Mouse (Mus musculus) CH12.LX (cell line): ENCODE data around the gene S100a2. TPM values are rescaled to one million over a fixed set of nuclear protein-coding genes. Genes with fewer than 3 reads are reported as not detected.

Experiments
- DNase-seq: peaks from one replicate; pipeline ENCODE4 v3.0.0-alpha.2; 2013; ENCODE audit errors: extremely low read depth
- H3K27ac ChIP-seq: 2 replicates; pipeline ENCODE4 v1.5.1; 2012; ENCODE audit warnings: low read depth, mild to moderate bottlenecking, control low read depth, moderate library complexity; ENCODE audit not compliant: insufficient read depth
- H3K27me3 ChIP-seq: replicated peaks from 2 replicates; pipeline ENCODE3; 2012; ENCODE audit warnings: inconsistent platforms
- H3K36me3 ChIP-seq, 2 experiments: replicated peaks in 1 of 2; 2 replicates each; pipeline versions ENCODE3 to v1.6.1; 2012; ENCODE audit warnings: inconsistent platforms in 1 of 2, low read length in 1 of 2, mild to moderate bottlenecking in 1 of 2, mixed read lengths in 1 of 2, moderate library complexity in 1 of 2; ENCODE audit not compliant: control insufficient read depth in 1 of 2, insufficient read depth in 1 of 2
- H3K4me1 ChIP-seq, 2 experiments: 2 replicates each; pipeline ENCODE4 v1.6.1; 2012; ENCODE audit warnings: inconsistent platforms in 1 of 2, moderate library complexity in 1 of 2; ENCODE audit not compliant: insufficient read depth in 2 of 2, control insufficient read depth in 1 of 2
- H3K4me2 ChIP-seq: 2 replicates; pipeline ENCODE4 v1.6.1; 2012; ENCODE audit warnings: low read depth, mild to moderate bottlenecking, control low read depth; ENCODE audit not compliant: poor library complexity, insufficient read depth, severe bottlenecking
- H3K4me3 ChIP-seq, 3 experiments: fragments of 150-350 bp in 1 of 3; sonication (generic) in 1 of 3; replicated peaks in 1 of 3; 2 replicates each; pipeline versions ENCODE3 to v1.5.1; 2011 to 2012; ENCODE audit warnings: low read depth in 2 of 3, low read length in 2 of 3, mild to moderate bottlenecking in 2 of 3, moderate library complexity in 2 of 3, control low read depth in 1 of 3, improper control_type of control experiment in 1 of 3, inconsistent platforms in 1 of 3, mixed read lengths in 1 of 3; ENCODE audit not compliant: poor library complexity in 1 of 3
- H3K79me2 ChIP-seq: replicated peaks from 2 replicates; pipeline ENCODE4 v1.6.1; 2012; ENCODE audit warnings: mild to moderate bottlenecking, moderate library complexity; ENCODE audit not compliant: control insufficient read depth, poor library complexity, insufficient read depth, severe bottlenecking; ENCODE audit errors: extremely low read depth
- H3K9ac ChIP-seq: 2 replicates; pipeline ENCODE4 v1.6.1; 2012; ENCODE audit warnings: low read depth, mild to moderate bottlenecking, control low read depth, moderate library complexity; ENCODE audit not compliant: insufficient read depth
- H3K9me3 ChIP-seq: replicated peaks from 2 replicates; pipeline ENCODE3; 2012; ENCODE audit warnings: low read length, inconsistent platforms, mixed read lengths
- CHD2 ChIP-seq: IDR thresholded peaks from 2 replicates; pipeline ENCODE4 v1.6.1; 2011; ENCODE audit warnings: low read length, improper control_type of control experiment
- ETS1 ChIP-seq: conservative IDR thresholded peaks from 2 replicates; pipeline ENCODE4 v1.6.1; 2012; ENCODE audit warnings: low read depth, mild to moderate bottlenecking, inconsistent platforms, low read length, improper control_type of control experiment, moderate library complexity
- GABPA ChIP-seq: IDR thresholded peaks from 2 replicates; pipeline ENCODE4 v1.6.1; 2012; ENCODE audit warnings: low read depth, low read length, improper control_type of control experiment, inconsistent platforms; ENCODE audit not compliant: insufficient replicate concordance
- IRF4 ChIP-seq: IDR thresholded peaks from 2 replicates; pipeline ENCODE4 v1.6.1; 2014; ENCODE audit warnings: low read depth, mild to moderate bottlenecking, inconsistent platforms, low read length, improper control_type of control experiment
- JUN ChIP-seq: IDR thresholded peaks from 2 replicates; pipeline ENCODE4 v1.6.1; 2011; ENCODE audit warnings: low read depth, mild to moderate bottlenecking, low read length, improper control_type of control experiment, moderate library complexity; ENCODE audit not compliant: insufficient read depth
- MAFK ChIP-seq: IDR thresholded peaks from 2 replicates; pipeline ENCODE4 v1.6.1; 2011; ENCODE audit warnings: low read length, improper control_type of control experiment; ENCODE audit not compliant: insufficient replicate concordance
- MAZ ChIP-seq: IDR thresholded peaks from 2 replicates; pipeline ENCODE4 v1.6.1; 2012; ENCODE audit warnings: low read depth, mild to moderate bottlenecking, inconsistent platforms, low read length, improper control_type of control experiment, moderate library complexity
- MEF2A ChIP-seq: IDR thresholded peaks from 2 replicates; pipeline ENCODE4 v1.6.1; 2014; ENCODE audit warnings: low read depth, mild to moderate bottlenecking, inconsistent platforms, low read length, improper control_type of control experiment, borderline replicate concordance
- MXI1 ChIP-seq: IDR thresholded peaks from 2 replicates; pipeline ENCODE4 v1.6.1; 2011; ENCODE audit warnings: mild to moderate bottlenecking, low read depth, low read length, improper control_type of control experiment
- MYC ChIP-seq: IDR thresholded peaks from 2 replicates; pipeline ENCODE4 v1.6.1; 2011; ENCODE audit warnings: low read depth, mild to moderate bottlenecking, improper control_type of control experiment, low read length
- NRF1 ChIP-seq: IDR thresholded peaks from 2 replicates; pipeline ENCODE4 v1.6.1; 2014; ENCODE audit warnings: low read depth, mild to moderate bottlenecking, inconsistent platforms, low read length, improper control_type of control experiment, moderate library complexity
- PAX5 ChIP-seq: IDR thresholded peaks from 2 replicates; pipeline ENCODE4 v1.6.1; 2012; ENCODE audit warnings: low read length, inconsistent platforms, mixed read lengths
- POLR2A ChIP-seq: IDR thresholded peaks from 2 replicates; pipeline ENCODE4 v1.6.1; 2011; ENCODE audit warnings: low read depth, mild to moderate bottlenecking, improper control_type of control experiment, low read length
- SIN3A ChIP-seq: IDR thresholded peaks from 2 replicates; pipeline ENCODE4 v1.6.1; 2012; ENCODE audit warnings: low read length, improper control_type of control experiment, inconsistent platforms
- SMC3 ChIP-seq: IDR thresholded peaks from 2 replicates; pipeline ENCODE4 v1.6.1; 2011; ENCODE audit warnings: low read depth, low read length, improper control_type of control experiment
- UBTF ChIP-seq: IDR thresholded peaks from 2 replicates; pipeline ENCODE4 v1.6.1; 2012; ENCODE audit warnings: low read depth, mild to moderate bottlenecking, inconsistent platforms, low read length, improper control_type of control experiment, moderate library complexity
- USF1 ChIP-seq: IDR thresholded peaks from 2 replicates; pipeline ENCODE4 v1.6.1; 2014; ENCODE audit warnings: low read depth, mild to moderate bottlenecking, inconsistent platforms, low read length, improper control_type of control experiment
- USF2 ChIP-seq: conservative IDR thresholded peaks from 2 replicates; pipeline ENCODE4 v1.6.1; 2011; ENCODE audit warnings: low read depth, low read length, improper control_type of control experiment
- ZC3H11A ChIP-seq: IDR thresholded peaks from 2 replicates; pipeline ENCODE4 v1.6.1; 2012; ENCODE audit warnings: low read depth, mild to moderate bottlenecking, inconsistent platforms, low read length, improper control_type of control experiment
- ZKSCAN1 ChIP-seq: IDR thresholded peaks from 2 replicates; pipeline ENCODE4 v1.6.1; 2012; ENCODE audit warnings: low read depth, inconsistent platforms, low read length, improper control_type of control experiment, borderline replicate concordance
- ZMIZ1 ChIP-seq: IDR thresholded peaks from 2 replicates; pipeline ENCODE4 v1.6.1; 2012; ENCODE audit warnings: low read depth, mild to moderate bottlenecking, inconsistent platforms, low read length, improper control_type of control experiment
- ZNF384 ChIP-seq: IDR thresholded peaks from 2 replicates; pipeline ENCODE4 v1.6.1; 2012; ENCODE audit warnings: low read depth, low read length, improper control_type of control experiment, inconsistent platforms
- dilution Hi-C: fragments of 300-500 bp; cut with MboI; formaldehyde crosslinking; loops from 2 replicates; pipeline ENCODE4 v1.14.3; 2020; ENCODE audit warnings: low sequenced_read_pairs; ENCODE audit not compliant: extremely low pct_unique_long_range_greater_than_20kb, extremely low pct_ligation_motif_present
- in situ Hi-C: fragments of 300-500 bp; cut with MboI; formaldehyde crosslinking; loops from 3 replicates; pipeline ENCODE4 v1.14.3; 2019; ENCODE audit warnings: low sequenced_read_pairs, low pct_ligation_motif_present, low pct_unique_long_range_greater_than_20kb, mixed read lengths
- polyA plus RNA-seq: library from polyadenylated mRNA; unstranded; fragments of >175 nt; gene quantifications from 2 replicates; pipeline ENCODE4 v1.2.1, GENCODE M21; 2012; ENCODE audit warnings: low read depth; ENCODE audit not compliant: insufficient read length
- total RNA-seq, 2 experiments: library from RNA; depleted of rRNA; stranded (reverse); fragments of 300-350 nt in 1 of 2; fragments of >200 nt in 1 of 2; gene quantifications; 2 replicates each; pipeline ENCODE4 v1.2.3; 2012 to 2014

S100a2 gene
- total and polyA plus RNA-seq, 3 experiments, result not detected

DNA sequence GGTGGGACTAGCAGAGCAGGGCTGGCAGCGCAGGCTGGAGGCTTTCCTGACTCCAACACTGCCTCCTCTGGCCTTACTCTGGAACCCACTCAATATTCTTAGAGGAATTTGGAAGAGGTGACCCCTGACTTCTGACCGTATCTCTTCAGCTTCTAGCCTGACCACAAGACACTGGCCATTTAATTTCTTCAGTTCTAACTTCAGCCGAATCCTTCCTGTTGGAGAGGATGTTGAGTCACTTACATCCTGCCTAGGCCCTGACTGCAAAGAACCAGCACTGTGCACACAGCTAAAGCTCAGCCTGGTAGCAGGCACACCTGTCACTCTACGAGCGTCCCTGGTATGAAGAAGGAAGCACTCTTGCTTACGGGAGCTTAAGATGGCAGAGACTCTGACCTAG, 657 bp upstream of the S100a2 start:
- no peak for TF ChIP-seq MEF2A
- no peak for TF ChIP-seq UBTF
- TF ChIP-seq SMC3, result no peak
- TF ChIP-seq MAFK, result no peak
- no peak for TF ChIP-seq CHD2
- no peak for TF ChIP-seq USF2
- TF ChIP-seq IRF4, result no peak
- TF ChIP-seq GABPA, result no peak
- no peak for TF ChIP-seq ZKSCAN1
- no peak for TF ChIP-seq ETS1
- no peak for TF ChIP-seq MAZ
- no peak for TF ChIP-seq POLR2A
- TF ChIP-seq MYC, result no peak
- TF ChIP-seq ZNF384, result no peak
- TF ChIP-seq PAX5, result no peak
- TF ChIP-seq JUN, result no peak
- TF ChIP-seq USF1, result no peak
- no peak for TF ChIP-seq MXI1
- no peak for TF ChIP-seq SIN3A
- TF ChIP-seq NRF1, result no peak
- H3K4me2 ChIP-seq, result no peak overlapping the region
- no peak for DNase-seq
- H3K4me3 ChIP-seq, result no peak overlapping the region
- peaks cover 6% of the 10 kb centered on the region for H3K9me3 ChIP-seq
- H3K4me1 ChIP-seq, result peaks cover 17 to 39% of the 10 kb centered on the region in 2 experiments
- in situ Hi-C loops, result no loop called here
- no peak overlapping the region for H3K27ac ChIP-seq
- H3K36me3 ChIP-seq, result no peaks in the 10 kb centered on the region
- no peaks in the 10 kb centered on the region for H3K79me2 ChIP-seq
- no peak overlapping the region for H3K9ac ChIP-seq
- no peaks in the 10 kb centered on the region for H3K27me3 ChIP-seq
- dilution Hi-C loops, result no loop called here

- H3K9ac ChIP-seq, result no peak overlapping the region
- peaks cover 2 to 6% of the 10 kb centered on the region in 2 experiments; a peak in 3 of 4 replicates for H3K4me1 ChIP-seq
- H3K27ac ChIP-seq, result no peak overlapping the region
- no peak for DNase-seq
- no peak overlapping the region for H3K4me2 ChIP-seq
- dilution Hi-C loops, result no loop called here
- no peaks in the 10 kb centered on the region for H3K79me2 ChIP-seq
- no peaks in the 10 kb centered on the region for H3K36me3 ChIP-seq
- TF ChIP-seq USF1, result no peak
- no peak for TF ChIP-seq ETS1
- TF ChIP-seq ZC3H11A, result no peak
- TF ChIP-seq CHD2, result no peak
- no peak for TF ChIP-seq ZMIZ1
- H3K4me3 ChIP-seq, result no peak overlapping the region
- peaks cover 7% of the 10 kb centered on the region for H3K9me3 ChIP-seq
- in situ Hi-C loops, result no loop called here
- H3K27me3 ChIP-seq, result no peaks in the 10 kb centered on the region
These were observed 4.4 kb downstream of the S100a2 start for GRCm38 (mm10) chr3:90594466-90594865.
